Mouse (Mus musculus): ENCODE results near the gene Anpep.
A peak's percentile ranks its signal among the peaks of the same experiment; 100 is the strongest.
"Not testable (repeated sequence)": the region's sequence is repeated elsewhere in the genome, so short reads cannot be mapped to it uniquely, and the experiment has no call there.

Anpep gene

GRCm38 (mm10) chr7:79810611-79811506, 50.0 kb downstream of the Anpep start, which contains the start of gene Mesp2:
Gene Mesp2 (plus strand): TSS chr7:79810727.
- peak; percentile 74 for DNase-seq (ENCODE audit: low spot score)

GRCm38 (mm10) chr7:79808561-79808960, 52.3 kb downstream of the Anpep start:
- DNase-seq (ENCODE audit: low spot score), result no peak

- DNase-seq (ENCODE audit: low spot score), result no peak
Observed at GRCm38 (mm10) chr7:79803887-79804286, 57.0 kb downstream of the Anpep start.

GRCm38 (mm10) chr7:79802037-79802436, 58.8 kb downstream of the Anpep start:
- DNase-seq (ENCODE audit: low spot score), result no peak

- DNase-seq (ENCODE audit: low spot score), result no peak
Observed at GRCm38 (mm10) chr7:79801391-79801790, 59.5 kb downstream of the Anpep start.

- no peak for DNase-seq (ENCODE audit: low spot score)
Observed at GRCm38 (mm10) chr7:79800336-79800735, 60.5 kb downstream of the Anpep start.

- no peak for DNase-seq (ENCODE audit: low spot score)
Observed at GRCm38 (mm10) chr7:79799506-79799905, 61.4 kb downstream of the Anpep start.

GRCm38 (mm10) chr7:79799048-79799447, 61.8 kb downstream of the Anpep start:
- DNase-seq (ENCODE audit: low spot score), result peak; percentile 85

GRCm38 (mm10) chr7:79798606-79799005, 62.3 kb downstream of the Anpep start:
- DNase-seq (ENCODE audit: low spot score), result no peak

- no peak for DNase-seq (ENCODE audit: low spot score)
Observed at GRCm38 (mm10) chr7:79793688-79794087, 67.2 kb downstream of the Anpep start, which contains the start of gene Mesp1. Gene Mesp1 (minus strand): TSS chr7:79793788.

- DNase-seq (ENCODE audit: low spot score), result peak; percentile 46
Observed at GRCm38 (mm10) chr7:79792635-79793421, 68.0 kb downstream of the Anpep start.

- DNase-seq (ENCODE audit: low spot score), result not testable (repeated sequence)
Observed at GRCm38 (mm10) chr7:79789812-79790211, 71.0 kb downstream of the Anpep start.

- peak; percentile 72 for DNase-seq (ENCODE audit: low spot score)
Observed at GRCm38 (mm10) chr7:79786295-79786694, 74.6 kb downstream of the Anpep start.

GRCm38 (mm10) chr7:79782516-79782855, 78.4 kb downstream of the Anpep start:
- no peak for DNase-seq (ENCODE audit: low spot score)

GRCm38 (mm10) chr7:79781826-79782515, 78.9 kb downstream of the Anpep start:
- no peak for DNase-seq (ENCODE audit: low spot score)

- DNase-seq (ENCODE audit: low spot score), result peak; percentile 73
Observed at GRCm38 (mm10) chr7:79780647-79781626, 79.9 kb downstream of the Anpep start.

Measured in ovary, postnatal 14 days (tissue).